Mouse (Mus musculus) telencephalon, adult 2 months (tissue): Measurements from ENCODE around the gene Tbxa2r.

Experiments
- DNase-seq: peaks from one replicate; pipeline ENCODE4 v3.0.0-alpha.2; 2011; ENCODE audit warnings: low read depth, low spot score

Gene Tbxa2r

DNA sequence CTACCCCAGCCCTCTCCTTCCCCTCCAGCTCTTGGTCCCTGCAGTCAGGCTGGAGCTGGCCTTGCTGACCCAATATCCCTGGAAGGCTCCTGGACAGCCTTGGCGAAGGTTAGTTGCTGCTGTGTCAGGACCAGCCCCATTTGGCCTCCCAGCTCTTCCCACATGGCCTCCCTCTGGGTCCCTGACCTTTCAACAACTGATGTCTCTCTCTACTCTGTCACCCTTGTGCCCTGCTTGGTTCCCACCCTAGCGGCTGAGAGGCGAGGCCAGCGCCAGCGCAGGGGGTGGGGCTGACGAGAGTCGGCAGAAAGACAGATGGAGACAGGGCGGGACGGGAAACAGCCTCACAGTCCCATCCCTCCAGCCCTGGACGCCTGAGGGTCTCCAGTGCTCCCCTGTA is at the start of gene Tbxa2r:
TSS of gene Tbxa2r (plus strand) at position 346 of the 400 bp plus-strand sequence.
- DNase-seq: no peak

DNA sequence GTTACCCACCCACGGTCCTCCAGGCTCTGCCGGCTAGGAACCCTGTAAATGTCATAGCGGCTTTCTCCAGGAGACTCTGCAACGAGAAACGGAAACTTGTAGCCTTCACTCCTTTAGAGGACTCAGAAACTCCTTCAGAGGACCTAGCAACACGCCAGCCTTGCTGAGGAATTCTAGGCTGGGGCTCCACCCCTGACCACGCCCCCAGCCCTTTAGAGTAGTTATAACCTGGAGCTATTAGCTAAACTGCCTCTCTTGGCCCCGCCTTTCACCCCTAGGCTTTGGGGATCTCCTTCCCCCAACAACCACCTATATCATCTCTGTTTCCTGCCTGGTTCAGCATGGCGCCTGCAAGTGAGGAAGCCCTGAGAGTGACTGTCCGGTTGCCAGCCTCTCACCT is 49.0 kb upstream of the Tbxa2r start:
- no peak for DNase-seq

DNA sequence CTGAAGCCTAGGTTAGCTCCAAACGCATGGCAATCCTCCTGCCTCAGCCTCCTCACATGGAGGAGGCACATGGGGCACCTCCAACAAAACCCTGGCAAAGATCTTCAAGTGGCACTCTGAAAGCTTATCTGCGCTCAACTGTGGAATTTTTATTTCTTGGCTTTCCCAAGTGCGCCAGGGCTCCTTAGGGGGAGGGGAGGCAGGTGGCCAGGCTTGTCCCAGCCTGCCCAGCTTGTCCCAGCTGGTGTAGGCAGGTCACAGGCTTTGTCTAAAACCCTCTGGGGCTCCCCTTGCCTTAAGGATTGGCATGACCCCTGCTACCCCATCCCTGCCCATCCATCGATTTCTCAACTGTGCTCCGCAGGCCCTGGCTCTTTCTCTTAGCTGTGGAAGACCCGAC is 44.3 kb upstream of the Tbxa2r start:
- no peak for DNase-seq

DNA sequence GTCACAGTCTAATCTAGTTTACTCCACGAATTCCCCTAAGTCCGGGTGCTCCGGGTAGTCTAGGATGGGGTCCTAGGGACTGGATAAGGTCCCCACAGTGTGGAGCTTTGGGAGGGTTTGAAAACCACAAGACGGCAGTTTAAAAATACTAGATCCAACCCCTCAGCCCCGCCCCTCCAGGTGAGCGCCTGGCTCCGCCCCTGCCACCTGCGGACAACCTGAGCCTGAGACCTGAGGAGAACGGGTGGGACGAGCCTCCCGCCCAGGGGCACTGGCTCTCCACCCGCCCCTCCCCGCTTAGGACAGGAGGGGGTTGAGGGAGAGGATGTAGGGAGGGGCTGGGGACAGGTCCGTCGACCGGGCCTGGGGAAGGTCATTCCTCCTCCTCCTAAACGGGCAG is 43.8 kb upstream of the Tbxa2r start:
- no peak for DNase-seq

DNA sequence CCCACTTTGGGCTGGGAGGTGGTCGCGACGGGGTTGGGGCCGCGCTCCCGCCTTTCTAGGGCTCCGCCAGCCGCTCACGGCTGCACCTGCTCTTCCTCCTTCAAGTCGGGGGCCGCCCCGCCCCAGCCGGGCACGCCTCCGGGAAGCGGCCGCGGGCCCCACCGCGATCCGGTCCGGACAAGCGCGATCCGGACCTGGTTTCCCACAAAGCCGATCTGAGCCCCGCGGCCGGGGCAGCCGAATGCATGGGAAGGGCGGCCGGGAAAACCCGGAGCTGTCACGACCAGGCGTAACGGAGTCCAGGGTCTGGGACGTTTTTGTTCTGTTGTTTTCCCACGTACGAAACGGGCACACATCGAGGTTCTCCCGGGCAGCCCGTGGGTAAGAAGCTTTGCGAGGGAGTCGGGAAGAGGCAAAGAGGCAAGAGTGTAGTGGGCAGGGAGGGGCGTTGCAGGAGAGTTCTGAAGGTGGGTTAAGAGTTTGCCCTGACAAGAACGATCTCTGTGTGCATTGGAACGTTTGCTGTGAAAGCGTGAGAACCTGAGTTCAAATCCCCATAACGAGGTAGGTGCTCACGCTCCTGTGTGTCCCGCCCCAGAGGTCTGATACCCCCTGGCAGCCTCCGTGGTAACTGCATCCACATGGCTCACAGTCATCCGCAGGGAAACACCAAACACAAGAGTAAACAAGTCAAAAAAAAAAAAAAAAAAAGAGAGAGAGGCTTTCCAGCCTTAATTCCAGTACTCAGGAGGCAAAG is 42.7 kb upstream of the Tbxa2r start:
- no peak for DNase-seq

DNA sequence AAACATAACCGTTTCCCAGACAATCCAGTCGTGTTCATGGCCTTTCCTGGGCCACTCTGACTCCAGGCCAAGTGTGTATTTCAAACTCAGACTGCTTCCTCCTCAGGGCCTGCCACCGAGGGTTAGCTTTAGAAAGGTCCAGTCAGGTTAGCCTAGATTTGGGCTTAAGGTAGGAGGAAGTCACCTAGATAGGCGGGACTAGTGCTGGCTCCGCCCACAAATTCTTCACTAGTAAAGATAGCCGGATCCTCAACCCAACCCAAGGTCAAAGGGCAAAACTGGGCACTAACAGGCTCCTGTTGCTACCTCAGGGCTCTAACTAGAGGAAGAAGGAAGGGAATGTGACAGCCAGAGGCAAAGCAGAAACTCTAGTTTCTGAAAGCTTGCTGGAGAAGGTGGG is 41.9 kb upstream of the Tbxa2r start:
- no peak for DNase-seq

DNA sequence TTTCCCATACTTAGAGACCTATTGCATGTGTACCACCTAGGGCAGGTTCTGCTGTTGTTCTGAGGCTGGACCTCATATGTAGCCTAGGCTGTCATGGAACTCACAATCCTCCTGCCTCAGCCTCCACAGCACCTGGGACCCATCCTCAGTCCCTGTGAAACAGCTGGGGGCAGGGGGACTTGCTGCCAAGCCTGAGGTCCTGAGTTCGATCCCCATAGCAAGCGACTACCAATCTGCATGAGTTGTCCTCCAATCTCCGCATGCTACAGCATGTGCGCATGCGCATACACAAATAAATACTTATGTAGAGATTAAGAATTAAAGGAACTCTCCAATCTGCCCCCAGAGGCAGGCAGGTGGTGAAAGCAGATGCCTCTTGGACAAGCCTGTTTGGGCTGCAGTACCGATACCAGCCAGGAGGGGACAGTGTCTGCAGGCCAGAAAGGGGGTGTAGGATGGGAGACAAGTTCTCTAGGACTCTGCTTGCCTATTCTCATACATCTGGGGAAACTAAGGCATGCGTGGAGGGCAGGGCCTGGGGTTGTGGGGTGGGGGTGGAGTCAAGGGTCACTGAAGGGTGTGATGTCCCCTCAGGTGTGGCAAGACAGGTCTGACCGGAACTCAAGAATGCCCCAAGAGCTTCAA is 40.9 kb upstream of the Tbxa2r start:
- DNase-seq: no peak

DNA sequence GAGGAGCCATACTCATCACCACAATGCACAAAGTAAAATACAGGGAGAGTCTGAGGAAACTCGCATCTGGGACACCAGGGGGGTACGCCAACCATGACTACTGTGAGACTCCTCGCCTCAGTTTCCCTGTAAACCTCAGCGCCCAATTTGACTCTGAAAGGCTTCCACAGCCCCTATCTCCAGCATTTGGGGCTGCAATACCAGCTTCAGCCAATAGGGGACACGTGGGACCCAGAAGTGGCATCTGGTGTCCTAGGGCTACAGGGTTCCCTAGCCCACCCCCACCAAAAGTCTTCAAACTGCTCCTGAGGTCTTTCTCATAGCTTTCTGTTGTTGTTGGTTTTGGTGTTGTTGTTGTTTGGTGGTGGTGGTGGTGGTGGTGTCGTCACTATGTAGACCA is 39.9 kb upstream of the Tbxa2r start:
- DNase-seq: no peak

DNA sequence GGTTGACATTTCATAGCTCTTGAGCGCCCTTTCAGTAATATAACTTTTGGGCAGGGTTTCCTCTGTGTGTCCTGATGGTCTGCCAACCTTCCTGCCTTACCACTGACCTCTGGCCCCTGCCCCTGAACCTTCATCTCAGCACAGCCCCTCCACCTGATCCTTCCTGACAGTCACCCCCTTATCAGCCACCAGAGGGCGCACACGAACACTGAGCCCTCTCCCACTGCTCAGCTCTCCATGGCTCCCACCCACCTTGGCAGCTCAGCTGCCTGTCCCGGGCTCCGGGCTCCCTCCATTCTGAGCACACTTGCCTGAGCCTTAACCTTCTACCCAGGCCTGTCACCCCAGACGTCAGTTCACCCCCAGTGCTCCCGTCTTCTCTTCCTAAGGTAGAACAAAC is 39.3 kb upstream of the Tbxa2r start:
- DNase-seq: no peak

DNA sequence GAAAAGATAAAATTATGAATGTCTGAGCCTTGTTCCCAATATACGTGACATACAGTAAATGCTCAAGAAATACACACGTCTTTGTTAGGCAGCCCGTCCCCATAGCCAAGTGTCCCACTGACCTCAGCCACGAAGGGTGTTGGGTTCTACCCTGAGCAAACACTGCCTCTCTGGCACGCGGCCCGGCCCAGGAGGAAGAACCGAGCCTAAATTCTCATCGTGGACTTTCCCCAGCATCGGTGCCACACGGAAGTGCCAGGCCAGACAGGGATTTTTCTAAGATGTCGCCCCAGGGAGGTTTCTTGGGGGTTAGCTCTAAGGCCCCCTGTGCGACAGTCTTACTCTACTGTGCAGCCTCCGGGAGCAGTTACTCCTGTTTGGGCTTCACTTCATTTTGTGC is 38.7 kb upstream of the Tbxa2r start:
- DNase-seq: no peak

DNA sequence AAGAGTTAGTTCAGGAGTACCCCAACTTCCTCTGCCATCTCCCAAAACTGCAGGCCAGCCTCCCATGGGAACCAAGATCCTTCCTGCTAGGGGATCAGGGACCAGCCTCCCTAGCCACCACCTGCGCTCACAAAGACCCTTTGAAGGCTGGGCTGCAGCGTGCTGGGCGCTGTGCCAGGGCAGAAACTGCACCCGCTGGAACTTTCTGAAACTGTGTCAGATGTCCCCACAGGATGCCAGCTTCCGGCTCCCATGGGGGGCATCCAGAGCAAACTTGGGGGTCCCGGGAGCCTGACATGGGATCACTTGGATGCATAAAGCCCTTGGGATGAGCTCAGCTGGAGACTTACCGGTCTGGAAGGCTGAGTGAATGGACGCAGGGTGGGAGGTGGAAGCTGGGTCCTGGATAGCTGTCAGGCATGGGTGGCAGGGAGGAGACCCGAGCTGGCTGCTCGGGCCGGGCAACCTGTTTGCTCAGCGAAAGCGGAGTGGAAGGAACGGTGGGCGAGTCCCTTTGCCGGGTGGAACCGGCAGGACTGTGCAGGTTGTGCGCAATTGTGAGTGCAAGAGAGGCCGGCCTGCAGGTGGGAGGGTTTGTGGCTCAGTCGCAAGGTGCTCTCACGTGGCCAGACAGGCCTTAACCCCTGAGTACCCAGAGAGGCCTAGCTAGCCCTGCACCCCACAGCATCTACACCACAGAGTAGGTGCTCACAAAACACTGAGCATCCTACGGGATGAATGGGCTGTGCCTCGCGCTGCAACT is 37.7 kb upstream of the Tbxa2r start:
- DNase-seq: no peak

DNA sequence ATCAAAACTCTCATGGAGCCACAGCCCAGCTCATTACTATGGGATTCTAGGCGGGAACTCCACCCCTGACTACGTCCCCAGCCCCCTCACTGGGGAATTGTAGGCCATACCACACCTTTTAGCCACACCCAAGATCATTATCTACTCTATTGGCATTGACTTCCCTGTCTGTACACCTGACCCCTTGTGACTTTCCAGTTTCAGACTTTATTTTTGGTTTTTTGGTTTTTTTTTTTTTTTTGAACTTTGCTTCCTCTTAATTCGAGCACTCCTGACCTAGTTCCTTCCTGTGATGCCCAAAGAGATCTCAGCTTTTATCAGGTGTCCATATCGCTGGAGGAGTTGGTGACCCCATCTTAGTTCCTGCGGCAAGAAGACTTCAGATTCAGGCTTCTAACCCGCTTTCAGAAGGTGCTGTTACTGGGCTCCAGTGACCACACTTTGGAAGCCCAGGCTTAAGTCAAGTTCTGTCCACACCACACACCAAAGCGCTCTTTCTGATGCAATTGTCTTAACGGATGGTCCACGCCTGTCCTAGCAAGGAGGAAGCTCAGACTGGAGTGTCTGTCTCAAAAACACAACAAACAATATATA is 36.9 kb upstream of the Tbxa2r start, which contains the start of gene Tjp3:
TSS of gene Tjp3 (minus strand) at position 71 of the 594 bp plus-strand sequence.
- no peak for DNase-seq

DNA sequence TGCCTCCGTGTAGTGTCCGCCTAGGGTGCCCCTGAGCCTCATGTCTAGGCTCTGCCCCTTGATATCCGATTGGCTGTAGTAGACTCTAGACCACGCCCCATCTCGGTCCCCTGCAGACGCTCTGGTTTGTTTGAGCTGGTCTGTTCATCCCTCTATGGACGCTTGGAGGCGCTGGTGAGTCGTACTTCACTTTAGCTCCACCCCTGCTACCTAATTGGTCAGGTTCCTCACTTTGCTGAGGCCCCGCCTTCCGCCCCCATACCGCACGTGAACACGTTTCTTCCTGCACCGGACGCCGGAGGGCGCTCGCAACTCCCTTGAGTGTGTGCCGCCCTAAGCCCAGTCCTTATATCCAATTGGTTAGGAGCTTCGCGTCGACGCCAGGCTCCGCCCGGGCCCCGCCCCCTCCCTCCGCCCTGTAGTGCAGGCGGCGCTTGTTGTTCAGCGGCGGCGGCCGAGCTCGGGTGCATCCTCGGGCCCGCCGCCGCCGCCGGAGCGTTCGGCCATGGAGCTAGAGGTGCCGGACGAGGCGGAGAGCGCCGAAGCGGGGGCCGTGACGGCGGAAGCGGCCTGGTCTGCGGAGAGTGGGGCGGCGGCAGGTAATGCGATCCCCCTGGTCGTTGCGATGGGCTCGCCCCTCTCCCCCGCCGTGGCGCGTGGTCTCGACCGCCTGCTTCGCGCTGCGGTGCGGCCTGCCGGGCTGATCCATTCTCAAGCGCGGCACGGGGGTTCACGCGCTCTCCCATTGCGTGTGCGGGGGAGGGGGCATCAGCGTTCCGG is 35.8 kb upstream of the Tbxa2r start, which contains the start of gene Pip5k1c:
TSS of gene Pip5k1c (plus strand) at position 410 of the 780 bp plus-strand sequence.
- DNase-seq: peak; percentile 99

DNA sequence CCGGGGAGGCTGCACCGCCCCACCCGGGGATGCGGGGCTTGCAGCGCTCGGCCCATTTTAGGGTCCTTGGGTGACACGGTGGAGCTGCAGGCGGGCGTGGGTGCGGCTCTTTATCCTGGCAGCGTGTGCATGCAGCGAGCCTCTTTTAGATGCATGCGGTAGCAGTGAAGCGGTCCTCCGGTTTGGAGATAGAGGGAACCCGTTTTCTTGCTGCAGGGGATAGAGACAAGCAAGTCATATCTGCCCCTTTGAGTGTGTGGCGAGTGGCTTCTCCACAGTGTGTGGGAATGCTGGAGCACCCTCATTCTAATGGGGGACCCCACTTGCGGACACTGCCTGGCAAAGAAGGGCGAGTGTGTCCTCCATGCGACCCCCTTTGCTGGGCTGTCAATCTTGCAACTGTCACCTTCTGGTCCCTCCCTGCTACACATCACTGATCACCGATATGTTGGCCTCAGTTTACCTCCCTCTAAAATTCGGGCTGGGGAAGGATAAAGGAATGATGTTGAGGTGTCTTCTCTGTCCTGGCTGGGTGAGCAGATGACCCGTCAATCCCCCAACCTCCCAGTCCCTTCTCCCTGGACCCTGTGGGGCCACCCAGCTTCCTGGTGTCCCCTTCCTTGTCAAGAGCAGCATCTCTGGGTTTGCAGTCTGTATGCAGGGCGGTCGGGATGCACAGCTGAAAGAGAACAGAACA is 35.0 kb upstream of the Tbxa2r start:
- peak; percentile 63 for DNase-seq

DNA sequence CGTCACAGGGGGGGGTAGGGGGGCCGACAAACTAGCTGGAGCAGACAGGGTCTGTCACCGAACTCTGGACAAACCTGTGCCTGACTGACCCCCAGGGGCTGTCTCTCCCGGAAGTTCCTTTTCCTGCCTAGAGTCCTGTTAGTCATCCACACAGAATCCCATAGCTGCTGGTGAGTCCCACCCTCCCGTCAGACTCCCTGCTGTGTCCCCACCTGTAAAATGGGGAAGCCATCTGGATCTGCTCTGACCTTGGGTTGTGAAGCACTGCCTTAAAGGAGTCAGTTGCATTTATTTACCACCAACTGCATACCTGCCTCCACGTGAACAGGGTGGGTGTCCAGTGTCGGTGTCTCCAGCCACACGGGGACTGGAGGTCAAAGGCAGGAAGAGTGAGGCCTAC is 34.1 kb upstream of the Tbxa2r start:
- DNase-seq: no peak

DNA sequence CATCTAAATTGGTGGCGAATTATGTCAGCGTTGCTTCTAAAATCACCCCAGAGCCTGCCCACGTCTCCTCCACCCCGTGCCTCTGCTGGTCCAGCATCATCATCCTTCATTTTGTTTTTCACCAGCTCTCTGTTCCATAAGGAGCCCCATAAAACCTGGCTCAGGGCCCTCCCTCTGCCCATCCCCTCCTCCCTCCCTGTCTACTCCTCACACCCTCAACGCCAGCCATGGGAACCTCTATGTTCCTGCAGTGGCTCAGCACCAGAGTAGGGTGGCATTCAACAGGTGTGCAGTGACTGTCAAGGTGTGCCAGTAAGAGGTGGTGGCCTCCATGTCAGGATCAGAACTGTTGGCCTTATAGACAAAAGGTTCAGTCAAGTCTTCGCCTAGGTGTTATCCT is 33.3 kb upstream of the Tbxa2r start:
- peak; percentile 67 for DNase-seq

DNA sequence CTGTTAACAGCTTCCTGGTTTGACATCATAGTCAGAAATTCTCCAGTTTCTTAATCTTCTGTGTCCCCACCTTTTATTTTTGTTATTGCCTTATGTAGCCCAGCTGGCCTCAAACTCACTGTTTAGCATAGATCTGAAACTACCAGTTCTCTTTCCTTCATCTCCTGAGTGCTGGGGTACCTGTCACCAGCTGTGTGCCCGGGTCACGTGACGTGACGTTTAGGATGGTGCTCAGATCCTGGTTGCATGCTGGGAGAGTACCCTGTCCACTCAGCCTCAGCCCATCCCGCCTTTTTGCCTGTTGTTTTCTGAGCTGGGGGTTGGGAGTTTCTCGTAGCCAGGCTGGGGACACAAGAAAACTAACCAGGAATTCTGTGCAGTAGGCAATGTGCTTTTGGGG is 31.3 kb upstream of the Tbxa2r start:
- DNase-seq: no peak

DNA sequence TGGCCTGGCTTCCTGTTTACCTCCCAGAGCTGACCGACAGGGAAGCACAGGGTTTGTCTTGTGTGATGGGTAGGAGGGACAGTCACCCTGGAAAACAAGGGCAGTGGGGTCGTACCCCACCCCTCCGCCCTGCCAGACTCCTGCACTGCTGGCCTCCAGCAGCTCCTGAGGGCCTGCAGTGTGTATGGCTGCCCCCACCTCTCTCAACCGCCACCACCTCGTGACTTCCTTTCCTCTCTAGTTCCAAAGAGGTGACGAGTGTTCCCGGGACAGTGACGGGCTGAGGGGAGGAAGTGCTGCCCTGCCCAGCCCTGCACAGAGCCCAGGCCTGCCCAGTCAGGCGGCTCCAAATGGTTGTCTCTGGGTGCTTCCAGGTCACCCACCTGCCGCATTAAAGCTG is 30.7 kb upstream of the Tbxa2r start:
- DNase-seq: no peak

DNA sequence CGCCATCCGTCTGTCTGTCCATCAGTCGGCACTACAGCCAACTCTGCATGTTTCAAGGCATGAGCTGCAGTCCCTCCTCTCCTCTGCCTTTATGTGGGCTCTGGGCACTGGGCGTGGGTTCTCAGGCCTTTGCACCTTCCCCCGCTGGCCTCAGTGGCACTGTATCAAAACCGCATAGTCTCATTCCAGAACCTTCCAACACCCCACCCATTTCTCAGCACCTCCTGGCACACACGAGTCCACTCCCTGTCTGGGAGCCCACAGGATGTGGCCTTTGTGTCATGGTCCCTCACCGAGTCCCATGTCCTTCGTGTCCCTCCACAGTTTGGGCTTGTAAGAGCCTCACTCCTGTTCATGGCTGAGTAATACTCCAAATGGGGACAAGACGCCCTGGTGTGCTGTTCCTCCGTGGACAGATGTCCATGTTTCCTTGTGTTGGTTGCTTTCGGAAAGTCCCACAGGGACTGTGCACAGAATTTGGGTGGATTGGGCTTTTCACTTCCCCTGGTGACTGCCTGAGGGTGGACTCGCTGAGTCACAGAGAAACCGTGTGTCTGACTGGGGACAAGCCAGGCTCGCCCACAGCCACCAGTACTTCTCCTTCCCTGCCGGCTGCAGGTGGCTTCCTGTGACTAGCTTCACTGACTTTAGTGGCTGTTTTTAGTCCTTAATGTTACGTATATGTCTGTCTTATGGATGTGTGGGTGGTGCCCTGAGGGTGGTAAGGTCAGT is 30.0 kb upstream of the Tbxa2r start:
- DNase-seq: peak; percentile 83
